Mouse (Mus musculus): Measurements from ENCODE around the gene Rhpn2.

The Rhpn2 gene

GRCm38 (mm10) chr7:35349022-35349421 lies 15.1 kb downstream of the Rhpn2 start:
- DNase-seq: no peak

GRCm38 (mm10) chr7:35349886-35350684 lies 16.1 kb downstream of the Rhpn2 start:
- no peak for DNase-seq

- DNase-seq: no peak
Observed at GRCm38 (mm10) chr7:35351155-35351554, 17.2 kb downstream of the Rhpn2 start.

- DNase-seq: no peak
Observed at GRCm38 (mm10) chr7:35353306-35353705, 19.3 kb downstream of the Rhpn2 start.

GRCm38 (mm10) chr7:35355303-35355872 lies 21.4 kb downstream of the Rhpn2 start:
- DNase-seq: no peak

GRCm38 (mm10) chr7:35357621-35358020 lies 23.7 kb downstream of the Rhpn2 start:
- DNase-seq: no peak

- no peak for DNase-seq
Observed at GRCm38 (mm10) chr7:35362253-35362652, 28.3 kb downstream of the Rhpn2 start.

GRCm38 (mm10) chr7:35362868-35363267 lies 28.9 kb downstream of the Rhpn2 start:
- DNase-seq: no peak

- no peak for DNase-seq
Observed at GRCm38 (mm10) chr7:35365161-35365910, 31.4 kb downstream of the Rhpn2 start.

- DNase-seq: no peak
Observed at GRCm38 (mm10) chr7:35371096-35371495, 37.1 kb downstream of the Rhpn2 start.

- DNase-seq: no peak
Observed at GRCm38 (mm10) chr7:35372483-35373017, 38.6 kb downstream of the Rhpn2 start.

- no peak for DNase-seq
Observed at GRCm38 (mm10) chr7:35373146-35373989, 39.4 kb downstream of the Rhpn2 start.

- DNase-seq: no peak
Observed at GRCm38 (mm10) chr7:35374265-35374664, 40.3 kb downstream of the Rhpn2 start.

- no peak for DNase-seq
Observed at GRCm38 (mm10) chr7:35376623-35377022, 42.7 kb downstream of the Rhpn2 start.

GRCm38 (mm10) chr7:35379492-35380119 lies 45.6 kb downstream of the Rhpn2 start:
- no peak for DNase-seq

- no peak for DNase-seq
Observed at GRCm38 (mm10) chr7:35380351-35380750, 46.4 kb downstream of the Rhpn2 start.

- no peak for DNase-seq
Observed at GRCm38 (mm10) chr7:35381861-35382260, 47.9 kb downstream of the Rhpn2 start.

- no peak for DNase-seq
Observed at GRCm38 (mm10) chr7:35382706-35383353, 48.9 kb downstream of the Rhpn2 start.

- no peak for DNase-seq
Observed at GRCm38 (mm10) chr7:35386525-35386952, 52.6 kb downstream of the Rhpn2 start.

GRCm38 (mm10) chr7:35388694-35389093 lies 54.7 kb downstream of the Rhpn2 start:
- DNase-seq: no peak

- DNase-seq: no peak
Observed at GRCm38 (mm10) chr7:35392935-35393334, 59.0 kb downstream of the Rhpn2 start.
